Mouse (Mus musculus) liver, postnatal 0 days (tissue): ENCODE results near the gene Srrm1. TPM values are rescaled to one million over a fixed set of nuclear protein-coding genes. Genes with fewer than 3 reads are reported as not detected.

ENCODE experiments used
- ATAC-seq: fragments of 200-750 bp; cut with Nextera tagmentation; 2 replicates; pipeline ENCODE4 v1.8.0; 2017; ENCODE audit warnings: mild to moderate bottlenecking, moderate library complexity
- DNase-seq: peaks from one replicate; pipeline ENCODE4 v3.0.0-alpha.2; 2016
- H3K27ac ChIP-seq: fragments of 300-500 bp; sonication (generic); 2 replicates; pipeline ENCODE4 v1.5.1; 2014; ENCODE audit warnings: antibody characterized with exemption, moderate library complexity, mild to moderate bottlenecking, low read depth
- H3K27me3 ChIP-seq: fragments of 300-500 bp; sonication (generic); 2 replicates; pipeline ENCODE4 v1.6.1; 2014; ENCODE audit warnings: low read length, control low read depth, mixed read lengths; ENCODE audit not compliant: insufficient read depth
- H3K36me3 ChIP-seq: fragments of 300-500 bp; sonication (generic); replicated peaks from 2 replicates; pipeline ENCODE4 v1.6.1; 2014; ENCODE audit warnings: mild to moderate bottlenecking, control low read depth, low read length, moderate library complexity, mixed read lengths; ENCODE audit not compliant: insufficient read depth
- H3K4me1 ChIP-seq: fragments of 300-500 bp; sonication (generic); 2 replicates; pipeline ENCODE4 v1.6.1; 2014; ENCODE audit warnings: antibody characterized with exemption, mild to moderate bottlenecking, control low read depth; ENCODE audit not compliant: insufficient read depth
- H3K4me2 ChIP-seq: fragments of 300-500 bp; sonication (generic); 2 replicates; pipeline ENCODE4 v1.6.1; 2014; ENCODE audit warnings: low read depth, mild to moderate bottlenecking, low read length, moderate library complexity, mixed read lengths
- H3K4me3 ChIP-seq: fragments of 300-500 bp; sonication (generic); 2 replicates; pipeline ENCODE4 v1.5.1; 2014; ENCODE audit warnings: low read depth, low read length
- H3K9ac ChIP-seq: fragments of 300-500 bp; sonication (generic); replicated peaks from 2 replicates; pipeline ENCODE4 v1.6.1; 2014; ENCODE audit warnings: mild to moderate bottlenecking, moderate library complexity
- H3K9me3 ChIP-seq: fragments of 300-500 bp; sonication (generic); 2 replicates; pipeline ENCODE4 v1.6.1; 2016; ENCODE audit warnings: mild to moderate bottlenecking, control low read depth, low read length, mixed read lengths
- CTCF ChIP-seq: sonication (generic); IDR thresholded peaks from 2 replicates; pipeline ENCODE4 v1.5.1; 2016; ENCODE audit warnings: antibody characterized with exemption, low read depth
- EP300 ChIP-seq: IDR thresholded peaks from 2 replicates; pipeline ENCODE4 v1.6.1; 2016; ENCODE audit warnings: antibody characterized with exemption, low read depth, mild to moderate bottlenecking
- WGBS: fragments of 180-500 bp; shearing (Covaris S2); extraction: QIAGEN DNeasy Blood & Tissue Kit; methylation state at CpG from one replicate; pipeline ENCODE4 v1.1.7; 2014; ENCODE audit not compliant: insufficient replicate concordance; 5-methylcytosine and 5-hydroxymethylcytosine counted together
- polyA plus RNA-seq: library from polyadenylated mRNA; unstranded; fragments of >200 nt; fragmentation: Nextera tagmentation; extraction: Ambion mirVana; gene quantifications from 2 replicates; pipeline ENCODE4 v1.2.1, GENCODE M21; 2015

Gene Srrm1
- polyA plus RNA-seq, 1 experiment from 2014 or later, result 90.6 TPM

- ATAC-seq (no peak), DNase-seq (no peak)
- Histone ChIP-seq H3K27ac (peak overlapping the region; percentile 46), H3K4me3 (no peak overlapping the region), H3K36me3 (peaks cover 95% of the 10 kb centered on the region), H3K9ac (no peak overlapping the region), H3K27me3 (no peaks in the 10 kb centered on the region), H3K4me1 (0 out of 2 replicates have a peak, but pooled peaks cover under 1% of the 10 kb centered on the region), H3K4me2 (no peak overlapping the region), H3K9me3 (no peaks in the 10 kb centered on the region)
- WGBS, result 87% methylated on average over 14 of the region's 14 CpGs
- TF ChIP-seq CTCF (no peak), EP300 (no peak)
Measured at GRCm38 (mm10) chr4:135337376-135337942, 15.7 kb downstream of the Srrm1 start.

DNA sequence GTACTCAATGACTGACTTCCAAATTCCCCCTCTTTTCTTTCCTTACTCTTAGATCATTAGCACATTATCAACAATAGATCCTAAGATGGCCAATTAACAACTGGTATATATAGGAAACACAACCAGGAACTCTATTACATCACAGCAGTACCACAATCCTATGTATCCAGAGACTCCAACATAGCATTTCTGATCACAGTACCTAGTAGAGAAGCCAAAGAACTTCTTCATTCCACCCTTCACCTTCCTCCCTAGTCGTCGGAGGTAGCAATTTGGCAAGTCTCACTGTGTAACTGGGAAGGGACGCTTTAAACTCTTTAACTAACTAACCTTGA is 17.1 kb downstream of the Srrm1 start:
- TF ChIP-seq EP300 (no peak), CTCF (no peak)
- H3K9ac ChIP-seq, result no peak overlapping the region
- no peaks in the 10 kb centered on the region for H3K9me3 ChIP-seq
- ATAC-seq (peak; percentile 22), DNase-seq (no peak)
- WGBS, result 65% methylated on average over 3 of the region's 3 CpGs
- peak overlapping the region; percentile 52 for H3K27ac ChIP-seq
- H3K4me3 ChIP-seq, result no peak overlapping the region
- H3K27me3 ChIP-seq, result no peaks in the 10 kb centered on the region
- no peaks in the 10 kb centered on the region for H3K4me1 ChIP-seq
- H3K4me2 ChIP-seq, result peak overlapping the region; percentile 33
- peaks cover 94% of the 10 kb centered on the region for H3K36me3 ChIP-seq

DNA sequence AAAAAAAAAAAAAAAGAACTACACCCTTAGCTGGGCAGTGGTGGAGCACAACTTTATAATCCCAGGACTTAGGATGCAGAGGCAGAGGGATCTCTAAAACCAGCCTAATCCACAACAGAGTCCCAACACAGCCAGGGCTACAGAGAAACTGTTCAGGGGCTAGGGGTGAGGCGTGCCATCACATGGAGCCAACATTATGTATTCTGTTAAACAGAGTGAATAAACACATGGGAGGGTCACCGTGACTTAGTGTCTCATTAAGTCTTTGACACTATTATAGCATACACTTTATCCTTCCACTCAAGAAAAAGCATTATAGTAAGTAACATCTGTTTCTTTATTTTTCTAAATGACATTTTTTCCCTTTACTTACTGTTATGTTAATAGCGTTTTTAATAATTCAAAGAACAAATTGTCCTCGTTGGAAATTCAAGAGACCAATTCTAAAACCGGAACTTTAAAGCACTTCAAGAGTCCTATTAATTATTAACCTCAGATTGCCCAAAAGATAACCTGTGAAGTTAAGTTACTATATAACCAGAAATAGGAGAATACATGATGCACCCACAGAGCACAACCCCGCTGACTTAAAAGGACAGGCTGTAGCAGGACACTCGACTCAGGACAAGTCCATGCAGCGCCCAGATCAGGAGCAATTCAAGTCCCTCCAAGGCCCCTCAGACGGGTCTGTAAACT is 17.6 kb downstream of the Srrm1 start:
- Histone ChIP-seq H3K36me3 (peaks cover 93% of the 10 kb centered on the region), H3K27ac (peak overlapping the region; percentile 66), H3K9me3 (no peaks in the 10 kb centered on the region), H3K4me1 (no peaks in the 10 kb centered on the region), H3K9ac (no peak overlapping the region), H3K4me3 (no peak overlapping the region), H3K4me2 (peak overlapping the region; percentile 33), H3K27me3 (no peaks in the 10 kb centered on the region)
- ATAC-seq, result peak; percentile 88
- TF ChIP-seq CTCF (no peak), EP300 (no peak)
- DNase-seq, result no peak
- 69% methylated on average over 9 of the region's 9 CpGs for WGBS

DNA sequence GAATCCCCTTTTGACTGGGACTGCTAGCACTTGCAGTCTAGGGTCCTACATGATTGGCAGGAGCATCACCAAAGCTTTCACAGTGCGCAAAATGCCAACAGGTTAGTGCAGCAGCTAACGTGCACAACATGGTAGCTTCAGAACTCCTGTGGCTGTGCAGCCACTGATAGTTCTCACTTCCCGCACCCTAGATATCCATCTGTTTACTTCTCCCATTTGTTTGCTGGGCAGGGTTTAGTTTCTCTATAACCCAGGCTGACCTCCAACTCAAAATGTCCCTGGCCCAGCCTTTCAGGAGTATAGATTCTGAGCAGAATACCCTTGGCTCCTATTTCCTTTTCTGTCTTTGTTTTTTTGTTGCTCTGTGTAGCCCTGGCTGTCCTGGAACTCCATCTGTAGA is 26.7 kb downstream of the Srrm1 start:
- H3K36me3 ChIP-seq, result peaks cover 97% of the 10 kb centered on the region

GRCm38 (mm10) chr4:135326046-135326445 is 27.1 kb downstream of the Srrm1 start:
- Histone ChIP-seq H3K4me2 (no peak overlapping the region), H3K9me3 (no peaks in the 10 kb centered on the region), H3K4me3 (no peak overlapping the region), H3K27ac (peak overlapping the region; percentile 46), H3K4me1 (no peaks in the 10 kb centered on the region), H3K9ac (no peak overlapping the region), H3K27me3 (no peaks in the 10 kb centered on the region), H3K36me3 (peaks cover 96% of the 10 kb centered on the region)
- ATAC-seq, result peak; percentile 66
- DNase-seq, result peak; percentile 43
- TF ChIP-seq CTCF, result no peak
- no peak for TF ChIP-seq EP300

More for the DNA sequence above, 26.7 kb downstream of the Srrm1 start:
- DNase-seq (no peak), ATAC-seq (peak; percentile 73)
- Histone ChIP-seq H3K9me3 (no peaks in the 10 kb centered on the region), H3K9ac (no peak overlapping the region), H3K27ac (peak overlapping the region; percentile 46), H3K27me3 (no peaks in the 10 kb centered on the region), H3K4me1 (no peaks in the 10 kb centered on the region), H3K4me2 (no peak overlapping the region), H3K4me3 (no peak overlapping the region)
- 82% methylated on average over 3 of the region's 3 CpGs for WGBS
- TF ChIP-seq EP300 (no peak), CTCF (no peak)

GRCm38 (mm10) chr4:135323021-135323420 is 30.1 kb downstream of the Srrm1 start:
- no peak overlapping the region for H3K27ac ChIP-seq
- DNase-seq (no peak), ATAC-seq (no peak)
- no peak for TF ChIP-seq CTCF
- H3K36me3 ChIP-seq, result peaks cover 93% of the 10 kb centered on the region
- H3K4me3 ChIP-seq, result no peak overlapping the region
- no peak overlapping the region for H3K4me2 ChIP-seq
- WGBS, result 87% methylated on average over 8 of the region's 8 CpGs
- no peak overlapping the region for H3K9ac ChIP-seq
- no peaks in the 10 kb centered on the region for H3K9me3 ChIP-seq
- no peaks in the 10 kb centered on the region for H3K27me3 ChIP-seq
- no peaks in the 10 kb centered on the region for H3K4me1 ChIP-seq
